Mouse (Mus musculus) liver, embryonic 14.5 days (tissue): ENCODE results near the gene Anapc16. TPM values are rescaled to one million over a fixed set of nuclear protein-coding genes. Genes with fewer than 3 reads are reported as not detected.

Experiments used
- ATAC-seq: fragments of 200-750 bp; cut with Nextera tagmentation; 2 replicates; pipeline ENCODE4 v1.8.0; 2017; ENCODE audit warnings: moderate number of reproducible peaks, mild to moderate bottlenecking, moderate library complexity; ENCODE audit not compliant: insufficient read depth
- DNase-seq, 3 experiments: peaks; one replicate each; pipeline ENCODE4 v3.0.0-alpha.2; 2012 to 2013; ENCODE audit warnings: low read depth in 3 of 3, low spot score in 3 of 3
- H3K27ac ChIP-seq: fragments of 300-500 bp; sonication (generic); 2 replicates; pipeline ENCODE4 v1.5.1; 2014; ENCODE audit warnings: moderate library complexity, mild to moderate bottlenecking, control low read depth, inconsistent platforms
- H3K27me3 ChIP-seq: fragments of 300-500 bp; sonication (generic); 2 replicates; pipeline ENCODE4 v1.6.1; 2014; ENCODE audit warnings: mild to moderate bottlenecking, low read length, moderate library complexity; ENCODE audit not compliant: control insufficient read depth, insufficient read depth
- H3K36me3 ChIP-seq: fragments of 300-500 bp; sonication (generic); replicated peaks from 2 replicates; pipeline ENCODE4 v1.6.1; 2014; ENCODE audit warnings: low read depth; ENCODE audit not compliant: control insufficient read depth, insufficient read depth
- H3K4me1 ChIP-seq, 2 experiments: fragments of 200-500 bp in 1 of 2; fragments of 300-500 bp in 1 of 2; sonication (generic) in 1 of 2; replicated peaks; 2 replicates each; pipeline ENCODE4 v1.6.1; 2012 to 2014; ENCODE audit warnings: antibody characterized with exemption in 1 of 2, inconsistent platforms in 1 of 2, low read length in 1 of 2; ENCODE audit not compliant: control insufficient read depth in 2 of 2, insufficient read depth in 2 of 2
- H3K4me2 ChIP-seq: fragments of 300-500 bp; sonication (generic); 2 replicates; pipeline ENCODE4 v1.6.1; 2014; ENCODE audit warnings: low read depth, mild to moderate bottlenecking, control low read depth, moderate library complexity
- H3K4me3 ChIP-seq, 2 experiments: fragments of 200-500 bp in 1 of 2; fragments of 300-500 bp in 1 of 2; sonication (generic) in 1 of 2; 2 replicates each; pipeline ENCODE4 v1.5.1; 2012 to 2014; ENCODE audit warnings: low read depth in 2 of 2, low read length in 2 of 2, mild to moderate bottlenecking in 2 of 2, control low read depth in 1 of 2, inconsistent platforms in 1 of 2, moderate library complexity in 1 of 2; ENCODE audit not compliant: insufficient read depth in 1 of 2
- H3K9ac ChIP-seq: fragments of 300-500 bp; sonication (generic); replicated peaks from 2 replicates; pipeline ENCODE4 v1.6.1; 2014; ENCODE audit warnings: mild to moderate bottlenecking, control low read depth, moderate library complexity
- H3K9me3 ChIP-seq: fragments of 300-500 bp; sonication (generic); 2 replicates; pipeline ENCODE4 v1.6.1; 2016; ENCODE audit warnings: low read length, mixed read lengths; ENCODE audit not compliant: control insufficient read depth
- CTCF ChIP-seq: IDR thresholded peaks from 2 replicates; pipeline ENCODE4 v1.5.1; 2016; ENCODE audit warnings: antibody characterized with exemption, low read depth, control low read depth
- EP300 ChIP-seq: IDR thresholded peaks from 2 replicates; pipeline ENCODE4 v1.6.1; 2016; ENCODE audit warnings: antibody characterized with exemption, low read depth
- WGBS: fragments of 180-500 bp; shearing (Covaris S2); extraction: QIAGEN DNeasy Blood & Tissue Kit; methylation state at CpG from one replicate; pipeline ENCODE4 v1.1.7; 2014; ENCODE audit not compliant: insufficient replicate concordance; 5-methylcytosine and 5-hydroxymethylcytosine counted together
- polyA plus RNA-seq, 2 experiments: library from polyadenylated mRNA; depleted of rRNA in 1 of 2; stranded (reverse) in 1 of 2; unstranded in 1 of 2; fragments of >200 nt; fragmentation: Nextera tagmentation in 1 of 2; extraction: Ambion mirVana in 1 of 2; gene quantifications; 2 replicates each; pipeline versions ENCODE4 v1.2.1 to v1.2.3; 2012 to 2014

Gene Anapc16
- polyA plus RNA-seq, 2 experiments, result 29.9 to 39.7 TPM

- peaks cover 0 to 17% of the 10 kb centered on the region in 2 experiments; a peak in 2 of 4 replicates for H3K4me1 ChIP-seq
- no peak for ATAC-seq
Measured at GRCm38 (mm10) chr10:59978873-59979743, 23.8 kb downstream of the Anapc16 start.

GRCm38 (mm10) chr10:59978401-59978800 is 24.5 kb downstream of the Anapc16 start:
- 58% methylated on average over 2 of the region's 2 CpGs for WGBS
- Histone ChIP-seq H3K4me2 (no peak overlapping the region), H3K4me1 (peaks cover 0 to 18% of the 10 kb centered on the region in 2 experiments; a peak in 2 of 4 replicates), H3K36me3 (no peaks in the 10 kb centered on the region), H3K9ac (no peak overlapping the region), H3K27me3 (no peaks in the 10 kb centered on the region), H3K9me3 (no peaks in the 10 kb centered on the region), H3K27ac (no peak overlapping the region), H3K4me3 (no peak overlapping the region)
- ATAC-seq (no peak), DNase-seq (no peak)
- TF ChIP-seq CTCF, result no peak

More at GRCm38 (mm10) chr10:59978873-59979743, 23.8 kb downstream of the Anapc16 start:
- Histone ChIP-seq H3K9me3 (no peaks in the 10 kb centered on the region), H3K4me3 (no peak overlapping the region), H3K9ac (no peak overlapping the region), H3K36me3 (no peaks in the 10 kb centered on the region), H3K27me3 (no peaks in the 10 kb centered on the region), H3K4me2 (no peak overlapping the region), H3K27ac (no peak overlapping the region)
- DNase-seq, result no peak
- 60% methylated on average over 11 of the region's 11 CpGs for WGBS
- no peak for TF ChIP-seq CTCF
- TF ChIP-seq EP300, result no peak

DNA sequence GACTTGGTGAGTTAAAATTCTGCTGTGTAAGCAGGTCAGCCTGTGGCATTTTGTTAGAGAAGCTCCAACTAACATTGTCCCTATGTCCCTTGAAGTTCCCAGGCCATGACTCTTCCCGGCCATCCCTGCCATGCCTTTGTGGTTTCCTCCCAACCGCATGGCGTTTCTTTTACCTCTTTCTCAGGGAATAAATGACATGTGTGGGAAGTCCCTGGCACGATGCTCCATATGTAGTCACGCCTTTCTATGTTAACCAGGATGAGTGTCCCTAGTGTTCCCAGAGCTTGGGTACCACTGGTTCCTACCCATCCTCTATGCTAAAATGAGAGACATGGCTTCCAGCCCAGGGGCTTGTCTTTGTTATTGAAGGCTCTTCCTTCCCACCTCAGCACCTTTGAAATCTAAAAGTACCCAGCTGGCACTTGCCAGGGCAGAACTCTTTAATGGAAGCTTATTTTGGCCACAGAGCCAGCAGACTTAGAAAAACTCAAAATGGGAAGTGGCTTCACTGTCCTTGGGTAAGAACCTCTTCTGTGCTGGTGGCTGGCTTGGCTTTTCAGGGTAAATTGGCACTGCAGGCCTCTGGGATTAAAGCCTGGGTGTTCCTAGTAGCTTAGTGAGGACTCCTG is 25.1 kb downstream of the Anapc16 start:
- ATAC-seq (no peak), DNase-seq (no peak)
- H3K36me3 ChIP-seq, result no peaks in the 10 kb centered on the region
- H3K27ac ChIP-seq, result no peak overlapping the region
- TF ChIP-seq EP300 (no peak), CTCF (no peak)
- no peak overlapping the region for H3K4me3 ChIP-seq
- no peak overlapping the region for H3K4me2 ChIP-seq
- no peaks in the 10 kb centered on the region for H3K27me3 ChIP-seq
- 68% methylated on average over 5 of the region's 5 CpGs for WGBS
- no peaks in the 10 kb centered on the region for H3K9me3 ChIP-seq
- no peak overlapping the region for H3K9ac ChIP-seq
- peaks cover 0 to 21% of the 10 kb centered on the region in 2 experiments; a peak in 2 of 4 replicates for H3K4me1 ChIP-seq

GRCm38 (mm10) chr10:59977141-59977540 is 25.8 kb downstream of the Anapc16 start:
- Histone ChIP-seq H3K9me3 (no peaks in the 10 kb centered on the region), H3K36me3 (no peaks in the 10 kb centered on the region), H3K27ac (no peak overlapping the region), H3K9ac (no peak overlapping the region), H3K4me1 (peaks cover 0 to 21% of the 10 kb centered on the region in 2 experiments; a peak in 2 of 4 replicates), H3K4me3 (no peak overlapping the region), H3K27me3 (no peaks in the 10 kb centered on the region), H3K4me2 (no peak overlapping the region)
- DNase-seq (no peak), ATAC-seq (no peak)
- no peak for TF ChIP-seq EP300
- no peak for TF ChIP-seq CTCF
- WGBS, result 58% methylated on average over 2 of the region's 4 CpGs

- ATAC-seq (no peak), DNase-seq (no peak)
- TF ChIP-seq EP300, result no peak
- no peak for TF ChIP-seq CTCF
- no peaks in the 10 kb centered on the region for H3K9me3 ChIP-seq
- 44% methylated on average over 3 of the region's 3 CpGs for WGBS
- H3K4me2 ChIP-seq, result no peak overlapping the region
- no peaks in the 10 kb centered on the region; the same call in none of the 2 replicates for H3K27me3 ChIP-seq
- peaks cover 0 to 26% of the 10 kb centered on the region in 2 experiments for H3K4me1 ChIP-seq
- H3K27ac ChIP-seq, result no peak overlapping the region
- H3K9ac ChIP-seq, result no peak overlapping the region
- no peak overlapping the region for H3K4me3 ChIP-seq
- no peaks in the 10 kb centered on the region for H3K36me3 ChIP-seq
Measured at GRCm38 (mm10) chr10:59974786-59975185, 28.1 kb downstream of the Anapc16 start.
